Mouse (Mus musculus): ENCODE data around the gene Olfr548-ps1. TPM values are rescaled to one million over a fixed set of nuclear protein-coding genes. Genes with fewer than 3 reads are reported as not detected.

The Olfr548-ps1 gene
- total RNA-seq, 2 experiments from 2014 or later: not detected

DNA sequence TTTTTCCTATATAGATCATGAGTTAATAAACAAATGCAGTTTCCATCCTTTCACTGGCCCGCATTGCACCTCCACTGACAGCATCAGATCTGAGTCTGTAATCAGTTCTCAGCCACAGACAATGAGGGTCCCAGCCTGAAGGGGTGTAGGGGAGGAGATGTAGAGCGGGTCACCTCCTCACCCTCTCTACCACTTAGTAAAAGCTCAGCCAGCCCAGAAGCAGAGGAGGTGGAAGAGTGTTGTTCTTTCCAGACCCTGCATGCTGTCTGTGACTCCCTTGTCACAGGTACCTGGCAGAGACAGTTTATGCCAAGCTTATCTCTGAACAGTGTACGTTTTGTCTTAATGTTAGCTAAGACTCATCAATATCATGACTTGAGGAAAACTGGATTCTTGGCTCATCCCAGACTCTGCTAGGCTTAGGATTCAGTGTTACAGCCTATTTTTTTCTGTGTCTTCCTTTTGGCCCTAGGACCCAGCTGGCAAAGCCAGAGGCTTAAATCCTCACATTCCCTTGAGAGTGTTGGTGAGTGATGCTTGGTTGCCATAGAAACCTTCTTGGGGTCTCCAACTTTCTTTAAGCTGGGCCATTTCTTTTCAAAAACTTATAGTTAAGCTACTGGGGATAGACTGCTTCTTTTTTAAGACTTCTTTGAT is 32.6 kb downstream of the Olfr548-ps1 start:
- no peak for DNase-seq (ENCODE audit: low spot score)

DNA sequence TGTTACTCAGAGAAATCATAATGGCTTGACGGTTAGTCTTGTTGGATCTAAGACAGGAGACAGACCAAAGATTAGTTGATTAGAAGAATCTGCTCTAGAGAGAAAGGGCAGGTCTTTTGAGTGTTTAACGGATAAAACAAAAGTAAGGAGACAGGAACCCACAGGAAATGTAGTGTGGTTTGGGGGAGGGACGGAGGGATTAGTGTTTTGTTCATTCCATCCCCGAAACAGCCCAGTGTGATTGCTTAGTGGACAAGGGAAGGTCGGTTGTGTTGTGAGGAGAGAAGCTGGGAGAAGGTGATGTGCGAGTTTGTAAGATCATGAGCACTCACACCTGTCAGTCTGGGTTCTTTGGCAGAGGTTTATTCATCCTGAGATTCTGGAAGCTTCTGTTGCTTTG is 35.3 kb downstream of the Olfr548-ps1 start:
- DNase-seq (ENCODE audit: low spot score): no peak

DNA sequence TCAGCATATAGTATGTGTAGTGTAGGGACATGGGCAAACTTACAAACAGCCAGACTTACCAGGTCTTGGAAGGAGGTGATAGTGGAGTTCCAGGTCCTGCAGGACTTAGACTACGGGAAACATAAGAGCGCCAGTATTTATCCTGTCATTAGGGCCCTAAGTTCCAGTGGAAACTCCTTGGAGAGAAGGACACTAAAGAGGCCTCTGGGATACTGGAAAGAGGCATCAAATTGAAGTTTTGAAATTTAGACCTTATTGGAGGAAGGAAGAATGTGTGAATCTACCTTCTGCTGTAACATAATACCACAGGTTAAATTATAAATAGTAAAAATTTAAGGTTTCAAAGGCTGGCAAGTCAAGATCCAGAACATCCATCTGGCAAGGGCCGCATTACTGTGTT is 51.1 kb downstream of the Olfr548-ps1 start, which contains the start of gene Olfr551:
Olfr551 (minus strand) TSS at position 101 of the 400 bp plus-strand sequence.
- no peak for DNase-seq (ENCODE audit: low spot score)

Other genes starting within 250 kb of the Olfr548-ps1 start
- gene Rrm1, start 99.2 kb upstream of the Olfr548-ps1 start, total RNA-seq (2021): 10 to 100 TPM; 18.1 to 20.5 TPM
- gene Olfr543, start 59.2 kb upstream of the Olfr548-ps1 start, total RNA-seq (2021): not detected
- not detected for gene Olfr544, start 52.6 kb upstream of the Olfr548-ps1 start, total RNA-seq (2021)
- not detected for gene Olfr545, start 41.3 kb upstream of the Olfr548-ps1 start, total RNA-seq (2021)
- gene Olfr547, start 6.1 kb upstream of the Olfr548-ps1 start, total RNA-seq (2021): not detected
- not detected for gene Olfr549, start 9.0 kb downstream of the Olfr548-ps1 start, total RNA-seq (2021)
- 1 to 10 TPM; 1.7 to 3.2 TPM for gene Trim21, start 24.6 kb downstream of the Olfr548-ps1 start, total RNA-seq (2021)
- gene Olfr550, start 30.5 kb downstream of the Olfr548-ps1 start, total RNA-seq (2021): under 1 TPM in 1 of 2 experiments, not detected in 1; 0.16 TPM
- not detected for gene Olfr551, start 51.0 kb downstream of the Olfr548-ps1 start, total RNA-seq (2021)
- gene Olfr552, start 56.9 kb downstream of the Olfr548-ps1 start, total RNA-seq (2021): under 1 TPM; 0.09 to 0.17 TPM
- not detected for gene Olfr553, start 77.3 kb downstream of the Olfr548-ps1 start, total RNA-seq (2021)
- not detected for gene Olfr554, start 97.5 kb downstream of the Olfr548-ps1 start, total RNA-seq (2021)
- not detected for gene Olfr555, start 117.9 kb downstream of the Olfr548-ps1 start, total RNA-seq (2021)
- gene Olfr556, start 124.0 kb downstream of the Olfr548-ps1 start, total RNA-seq (2021): not detected
- gene Trim68, start 146.4 kb downstream of the Olfr548-ps1 start, total RNA-seq (2021): 1 to 10 TPM; 3.8 to 4.5 TPM
- gene Olfr557, start 155.0 kb downstream of the Olfr548-ps1 start, total RNA-seq (2021): not detected
- gene Olfr558, start 161.3 kb downstream of the Olfr548-ps1 start, total RNA-seq (2021): 1 to 10 TPM in 1 of 2 experiments, under 1 TPM in 1; 0.91 to 1.3 TPM
- gene Olfr33, start 178.2 kb downstream of the Olfr548-ps1 start, total RNA-seq (2021): not detected
- gene Olfr559, start 186.6 kb downstream of the Olfr548-ps1 start, total RNA-seq (2021): not detected
- gene Olfr560, start 218.5 kb downstream of the Olfr548-ps1 start, total RNA-seq (2021): not detected
- gene Olfr78, start 218.6 kb downstream of the Olfr548-ps1 start, total RNA-seq (2021): under 1 TPM; 0.21 to 0.40 TPM
- gene Olfr561, start 230.3 kb downstream of the Olfr548-ps1 start, total RNA-seq (2021): not detected

Data from gastrocnemius, adult 18-20 months (tissue).